Mouse (Mus musculus) thymus, adult 2 months (tissue): Measurements from ENCODE around the gene Zfp341.

Experiments used
- CTCF ChIP-seq: fragments of 200-500 bp; IDR thresholded peaks from 2 replicates; pipeline ENCODE4 v1.5.1; 2012; ENCODE audit warnings: mild to moderate bottlenecking, control low read depth, low read length, moderate library complexity, borderline replicate concordance; ENCODE audit not compliant: control insufficient read depth, poor library complexity, insufficient read depth; ENCODE audit errors: extremely low read depth
- POLR2A ChIP-seq: fragments of 200-500 bp; IDR thresholded peaks from 2 replicates; pipeline ENCODE4 v1.6.1; 2012; ENCODE audit warnings: mild to moderate bottlenecking, low read length, control low read depth, moderate library complexity; ENCODE audit not compliant: control insufficient read depth, poor library complexity, insufficient read depth; ENCODE audit errors: extremely low read depth

DNA sequence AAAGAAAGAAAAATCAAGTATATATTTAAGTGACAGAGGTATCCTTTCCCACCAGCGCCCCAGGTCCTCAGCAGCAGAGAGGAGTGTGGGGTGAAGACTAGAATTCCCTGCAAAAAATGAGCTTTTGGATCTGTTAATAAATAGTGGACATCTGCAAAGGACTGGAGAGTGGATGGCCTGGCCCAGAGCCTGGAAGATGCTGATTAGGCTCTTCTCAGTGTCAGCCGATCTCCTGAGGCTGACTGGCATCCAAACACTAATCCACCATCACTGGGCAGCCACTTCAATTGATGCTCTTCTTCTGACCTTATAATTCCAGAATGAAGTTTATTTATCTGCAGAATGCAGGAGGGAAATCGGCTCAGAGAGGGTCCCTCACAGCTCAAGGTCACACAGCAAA is 40.1 kb upstream of the Zfp341 start:
- TF ChIP-seq POLR2A: no peak
- no peak for TF ChIP-seq CTCF
